Mouse (Mus musculus) testis, adult 2 months (tissue): ENCODE results near the gene Wdr45.

Experiments
- CTCF ChIP-seq: fragments of 200-500 bp; IDR thresholded peaks from 2 replicates; pipeline ENCODE4 v1.5.1; 2012; ENCODE audit warnings: low read depth, mild to moderate bottlenecking, inconsistent platforms, low read length, moderate library complexity; ENCODE audit not compliant: control insufficient read depth, insufficient read depth, insufficient replicate concordance
- POLR2A ChIP-seq: fragments of 200-500 bp; IDR thresholded peaks from 2 replicates; pipeline ENCODE4 v1.6.1; 2012; ENCODE audit warnings: low read depth, mild to moderate bottlenecking, inconsistent platforms, low read length, moderate library complexity; ENCODE audit not compliant: control insufficient read depth

DNA sequence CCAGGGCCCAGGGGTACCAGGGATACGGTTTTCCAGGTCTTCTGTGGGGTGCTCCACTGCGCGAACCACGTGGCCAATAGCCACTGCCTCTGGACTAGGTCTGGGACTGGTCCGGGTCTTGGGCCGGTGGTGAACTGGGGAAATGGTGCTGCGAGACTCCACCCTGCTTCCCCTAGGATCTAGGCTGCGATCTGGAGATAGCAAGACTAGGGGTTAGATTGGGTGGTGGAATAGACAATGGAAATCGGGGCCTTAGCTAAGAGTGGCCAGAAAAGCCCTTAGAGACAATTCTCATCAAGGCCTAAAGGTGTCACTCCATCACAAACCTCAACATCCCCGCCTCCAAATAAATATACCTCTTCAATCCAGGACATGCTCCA, 39.1 kb upstream of the Wdr45 start:
- TF ChIP-seq CTCF (no peak), POLR2A (no peak)
